In genomic region chr14:45452861-45453512, GRCm38 (mm10) we compare ENCODE assay signal across 8 mouse cellular contexts. TPM values are rescaled to one million over a fixed set of nuclear protein-coding genes. Genes with fewer than 3 reads are reported as not detected.
DNase-seq lines count a peak whose midpoint lies in the region; ATAC-seq and TF ChIP-seq lines count a peak whose summit lies in the region.

No protein-coding gene starts in this region.

- no peak for TF ChIP-seq EP300 in ES-Bruce4 (IDR thresholded peaks at IDR 0.05; ENCODE audit: insufficient read depth, low read depth, low read length)

- no peak for TF ChIP-seq CTCF in ES-Bruce4 (IDR thresholded peaks at IDR 0.05; ENCODE audit: low read depth, low read length)

- 30% methylated on average over 11 of the region's 11 CpGs for WGBS in limb, embryonic 10.5 days

- no peaks in the 10 kb centered on the region for H3K27me3 ChIP-seq in ES-Bruce4 (ENCODE audit: control insufficient read depth, insufficient read depth, low read length, poor library complexity, severe bottlenecking)
- no peaks in the 10 kb centered on the region for H3K27me3 ChIP-seq in limb, embryonic 10.5 days (ENCODE audit: low read depth, poor library complexity, severe bottlenecking)

- peak overlapping the region; percentile 52; the same call in 1 of the 2 replicates for H3K27ac ChIP-seq in ES-Bruce4 (ENCODE audit: insufficient read depth, low read length)
- H3K27ac ChIP-seq in limb, embryonic 10.5 days, result peak overlapping the region; percentile 77

- peaks cover 13% of the 10 kb centered on the region for H3K4me1 ChIP-seq in ES-Bruce4 (ENCODE audit: control insufficient read depth, insufficient read depth, low read length)
- peaks cover 56% of the 10 kb centered on the region for H3K4me1 ChIP-seq in limb, embryonic 10.5 days

- intact Hi-C loops in heart, postnatal 14 days (cut with DNase I), result no loop called here

- no peak overlapping the region for H3K4me3 ChIP-seq in ES-Bruce4 (ENCODE audit: low read depth, low read length)
- no peak overlapping the region for H3K4me3 ChIP-seq in limb, embryonic 10.5 days

- no peak for ATAC-seq in erythroblast, adult 5-6 weeks (replicated peaks; ENCODE audit: low FRiP score, poor library complexity, severe bottlenecking)

- no peak for TF ChIP-seq POLR2A in ES-Bruce4 (IDR thresholded peaks at IDR 0.05; ENCODE audit: insufficient read depth, low read length)

- H3K9me3 ChIP-seq in ES-Bruce4 (replicated peaks; ENCODE audit: control insufficient read depth, insufficient read depth, low read length, poor library complexity, severe bottlenecking), result no peaks in the 10 kb centered on the region
- H3K9me3 ChIP-seq in limb, embryonic 10.5 days (replicated peaks), result no peaks in the 10 kb centered on the region

- DNase-seq in brain, adult 2 months (ENCODE audit: low read depth, low spot score), result peak; percentile 68
- DNase-seq in heart, postnatal 14 days, result peak; percentile 52 to 59
- no peak for DNase-seq in limb, embryonic 10.5 days (ENCODE audit: low spot score)
- no peak for DNase-seq in urinary bladder, postnatal 4 days (ENCODE audit: low spot score in 2 of 2)
- DNase-seq in adrenal gland, postnatal 4 days (ENCODE audit: low spot score in 2 of 2), result no peak
- no peak for DNase-seq in embryo, embryonic 10.5 days (ENCODE audit: low spot score)

- no peak overlapping the region for H3K9ac ChIP-seq in ES-Bruce4 (ENCODE audit: low read depth, poor library complexity, severe bottlenecking)

- H3K36me3 ChIP-seq in ES-Bruce4 (ENCODE audit: control insufficient read depth, insufficient read depth, low read length, poor library complexity, severe bottlenecking), result no peaks in the 10 kb centered on the region
- peaks cover 6% of the 10 kb centered on the region for H3K36me3 ChIP-seq in limb, embryonic 10.5 days

RNA-seq across cellular contexts. Expression of gene Gnpnat1, which starts 48.3 kb away (rescaled TPM):
- polyA plus RNA-seq in ES-Bruce4 (2011; ENCODE audit: insufficient read depth, insufficient read length, low read depth, missing spikeins), result 96.6 and 98.5 TPM in 2 replicates
- total RNA-seq in heart, postnatal 14 days (2021), result 10 to 100 TPM; 10.2 to 11.9 TPM
- polyA plus RNA-seq in limb, embryonic 10.5 days (2016; fragmentation: Nextera tagmentation; extraction: Ambion mirVana), result 61.2 and 74.4 TPM in 2 replicates
- 3.1 and 22.6 TPM in 2 replicates for total RNA-seq in erythroblast, adult 5-6 weeks (2015; ENCODE audit: low replicate concordance)
- total RNA-seq in erythroblast, adult 5-6 weeks (2017; ENCODE audit: low replicate concordance), result 5.4 and 9.2 TPM in 2 replicates
- 10 to 100 TPM; 30.7 to 31.5 TPM for total RNA-seq in adrenal gland, postnatal 4 days (2021)

Comparison
In these comparisons a context has a peak if more than half of its experiments do, and no peak if none do; other contexts are left out.
1. DNase-seq: peak in brain, adult 2 months (single experiment) and heart, postnatal 14 days (2 of 2); none in limb, embryonic 10.5 days (single experiment), urinary bladder, postnatal 4 days (0 of 2), adrenal gland, postnatal 4 days (0 of 2) and embryo, embryonic 10.5 days (single experiment).